Mouse (Mus musculus) skeletal muscle tissue, adult 2 months (tissue): ENCODE results near the gene Dchs1.
"Not testable (repeated sequence)": the region's sequence is repeated elsewhere in the genome, so short reads cannot be mapped to it uniquely, and the experiment has no call there.

Experiments used
- DNase-seq: peaks from one replicate; pipeline ENCODE4 v3.0.0-alpha.2; 2012; ENCODE audit warnings: low read depth, low spot score

The Dchs1 gene

DNA sequence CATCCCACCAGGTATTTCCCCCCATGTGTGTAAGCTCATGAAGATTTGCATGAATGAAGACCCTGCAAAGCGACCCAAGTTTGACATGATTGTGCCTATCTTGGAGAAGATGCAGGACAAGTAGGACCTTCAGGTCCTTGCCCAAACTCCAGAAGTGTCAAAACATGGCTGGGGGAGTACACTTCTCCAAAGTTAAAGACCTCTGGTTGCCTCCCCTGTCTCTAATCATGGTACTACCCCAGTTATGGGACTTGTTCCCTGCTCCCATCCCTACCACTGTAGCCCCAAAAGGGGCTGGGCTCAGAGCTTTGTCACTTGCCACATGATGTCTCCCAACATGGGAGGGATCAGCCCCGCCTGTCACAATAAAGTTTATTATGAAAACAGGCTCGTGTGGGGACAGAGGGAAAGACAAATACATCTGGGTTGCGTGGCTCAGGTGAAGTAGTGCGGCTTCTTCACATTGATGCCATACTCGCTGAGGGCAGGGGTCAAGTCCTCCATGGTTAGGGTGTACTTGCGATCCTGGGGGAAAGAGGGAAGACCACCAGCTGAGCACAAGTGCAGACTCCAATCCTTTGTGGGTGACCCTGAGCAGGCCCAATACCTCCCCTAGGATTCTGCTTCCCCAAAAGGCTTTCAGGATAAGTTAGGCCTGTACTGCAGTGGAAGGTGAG, 44.8 kb downstream of the Dchs1 start:
- DNase-seq, result not testable (repeated sequence)

DNA sequence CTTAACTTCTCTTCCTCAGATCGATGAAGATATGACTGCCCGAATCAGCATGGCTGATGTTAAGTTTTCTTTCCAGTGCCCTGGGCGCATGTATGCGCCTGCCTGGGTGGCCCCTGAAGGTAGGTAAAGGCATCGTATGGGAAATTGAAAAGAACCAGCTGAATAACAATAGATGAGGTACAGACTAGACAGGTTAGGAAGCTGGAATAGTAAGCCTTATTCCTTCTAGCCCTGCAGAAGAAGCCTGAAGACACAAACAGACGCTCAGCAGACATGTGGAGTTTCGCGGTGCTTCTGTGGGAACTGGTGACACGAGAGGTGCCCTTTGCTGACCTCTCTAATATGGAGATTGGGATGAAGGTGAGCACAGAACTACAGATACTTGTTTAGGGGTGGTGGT, 45.5 kb downstream of the Dchs1 start:
- no peak for DNase-seq

DNA sequence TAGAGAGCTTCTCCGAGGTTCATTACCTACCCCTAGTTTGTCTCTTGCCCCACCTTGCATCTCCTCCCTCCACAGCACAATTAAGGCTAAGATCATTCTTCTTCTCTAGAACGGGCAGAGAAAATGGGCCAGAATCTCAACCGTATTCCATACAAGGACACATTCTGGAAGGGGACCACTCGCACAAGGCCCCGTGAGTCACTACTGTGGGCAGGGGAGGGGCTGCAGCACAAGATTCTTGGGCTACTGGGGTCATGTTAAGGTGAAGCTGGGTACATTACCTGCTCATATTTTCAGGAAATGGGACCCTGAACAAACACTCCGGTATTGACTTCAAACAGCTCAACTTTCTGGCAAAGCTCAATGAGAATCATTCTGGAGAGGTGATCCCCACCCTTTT, 46.6 kb downstream of the Dchs1 start:
- DNase-seq, result no peak

DNA sequence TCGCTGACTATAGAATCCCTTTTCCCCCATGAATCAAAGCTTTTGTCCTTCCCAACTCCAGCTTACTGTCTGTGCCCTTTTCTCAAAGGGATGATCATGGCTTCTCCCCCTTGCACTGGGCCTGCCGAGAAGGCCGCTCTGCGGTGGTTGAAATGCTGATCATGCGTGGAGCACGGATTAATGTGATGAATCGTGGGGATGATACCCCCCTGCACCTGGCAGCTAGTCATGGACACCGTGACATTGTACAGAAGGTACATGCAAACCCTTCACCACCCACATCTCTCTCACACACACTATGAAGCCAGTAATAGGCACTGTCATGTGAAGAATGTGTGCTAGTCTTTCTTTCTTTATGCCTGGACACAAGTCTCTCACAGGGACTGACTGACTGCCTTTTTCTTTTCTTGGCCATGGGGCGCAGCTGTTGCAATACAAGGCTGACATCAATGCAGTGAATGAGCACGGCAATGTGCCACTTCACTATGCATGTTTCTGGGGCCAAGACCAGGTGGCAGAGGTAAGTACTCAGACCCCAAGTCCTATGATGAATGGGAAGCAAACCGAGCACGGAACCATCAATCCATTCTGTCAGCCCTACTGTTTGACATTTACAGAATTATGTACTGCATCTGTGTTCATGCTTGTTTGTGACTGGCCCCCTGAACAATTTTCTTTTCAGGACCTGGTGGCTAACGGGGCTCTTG, 47.2 kb downstream of the Dchs1 start:
- DNase-seq, result no peak

DNA sequence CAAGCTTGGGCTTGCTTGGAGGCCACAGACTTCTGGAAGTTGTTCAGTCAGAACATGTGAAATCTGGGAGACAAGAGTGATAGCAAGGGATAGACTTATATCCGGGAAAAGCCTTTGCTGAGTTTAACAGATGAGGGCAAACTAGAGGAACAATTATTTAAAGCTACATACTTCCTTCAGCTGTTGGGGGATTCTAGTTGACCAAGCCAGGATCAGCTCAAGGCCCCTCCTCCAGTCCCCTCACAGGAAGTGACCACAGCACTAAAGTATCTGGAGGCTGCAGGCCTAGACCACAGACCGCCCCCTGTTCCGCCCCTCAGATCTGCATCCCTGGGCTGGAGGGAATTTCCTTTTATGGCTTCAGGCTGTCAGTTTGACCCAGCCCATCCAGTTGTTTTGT, 48.5 kb downstream of the Dchs1 start:
- DNase-seq, result peak; percentile 69

DNA sequence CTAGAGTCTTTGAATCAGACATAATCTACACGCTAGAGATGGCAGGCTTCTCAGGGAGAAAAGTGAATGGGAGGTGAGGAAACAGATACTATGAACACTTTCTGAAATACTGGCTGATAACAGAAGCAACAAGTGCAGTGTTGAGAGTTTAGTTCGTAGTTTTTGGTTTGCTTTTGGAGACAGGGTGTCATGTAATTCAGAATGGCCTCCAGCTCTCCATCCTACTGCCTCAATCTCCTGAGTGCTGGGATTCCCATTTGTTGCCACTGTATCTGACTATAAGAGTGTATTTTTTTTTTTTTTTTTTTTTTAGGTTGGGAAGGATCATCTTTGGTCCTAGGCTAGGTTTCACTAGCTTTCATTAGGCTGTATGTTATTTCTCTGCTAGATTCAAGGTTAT, 49.2 kb downstream of the Dchs1 start:
- no peak for DNase-seq

DNA sequence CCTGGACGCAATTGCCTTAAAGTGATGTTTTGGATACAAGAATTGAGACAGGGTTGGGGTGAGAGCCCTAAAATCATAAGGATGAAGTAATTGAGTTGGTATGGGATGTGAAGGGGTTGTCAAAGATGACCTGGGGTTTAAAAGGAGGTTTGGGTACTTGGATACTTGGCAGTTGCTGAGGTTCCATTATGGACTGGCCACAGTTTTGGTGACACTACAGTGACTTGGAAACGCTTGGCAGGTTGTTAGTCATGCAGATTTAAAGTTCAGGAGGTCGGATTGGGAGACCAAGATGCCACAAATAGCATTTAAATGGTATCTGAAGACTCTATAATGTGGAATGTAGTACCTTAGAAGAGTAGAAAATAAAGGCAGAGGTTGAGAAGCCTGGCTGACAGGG, 49.8 kb downstream of the Dchs1 start:
- DNase-seq, result no peak

DNA sequence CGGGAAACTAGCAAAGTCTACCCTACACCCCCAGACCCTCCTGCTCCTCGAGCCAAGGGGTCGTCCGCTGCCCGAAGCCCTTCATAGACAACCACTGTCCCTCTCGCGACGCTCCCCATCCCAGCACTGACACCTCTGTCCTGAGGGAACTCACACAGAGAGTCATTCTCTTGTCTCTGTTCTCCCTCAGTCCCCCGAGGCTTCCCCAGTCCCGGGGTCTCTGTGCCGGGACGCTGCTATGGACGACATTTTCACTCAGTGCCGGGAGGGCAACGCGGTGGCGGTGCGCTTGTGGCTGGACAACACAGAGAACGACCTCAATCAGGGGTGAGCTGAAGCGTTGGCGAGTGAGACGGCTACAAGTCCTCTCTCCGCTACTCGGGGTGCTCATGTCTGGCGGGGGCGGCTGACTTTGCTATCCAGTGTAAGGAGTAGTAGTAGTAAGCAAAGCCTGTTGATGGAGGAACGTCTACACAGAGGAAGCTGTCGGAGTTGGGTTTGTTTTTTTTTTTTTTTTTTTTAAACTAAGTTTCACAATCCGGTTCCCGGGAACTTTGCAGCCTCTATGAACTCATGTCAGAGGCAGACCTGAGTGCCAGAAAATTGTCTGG, 50.4 kb downstream of the Dchs1 start, which contains the start of gene Rrp8:
TSS of gene Rrp8 (minus strand) at position 475 of the 611 bp plus-strand sequence.
- peak; percentile 31 for DNase-seq

DNA sequence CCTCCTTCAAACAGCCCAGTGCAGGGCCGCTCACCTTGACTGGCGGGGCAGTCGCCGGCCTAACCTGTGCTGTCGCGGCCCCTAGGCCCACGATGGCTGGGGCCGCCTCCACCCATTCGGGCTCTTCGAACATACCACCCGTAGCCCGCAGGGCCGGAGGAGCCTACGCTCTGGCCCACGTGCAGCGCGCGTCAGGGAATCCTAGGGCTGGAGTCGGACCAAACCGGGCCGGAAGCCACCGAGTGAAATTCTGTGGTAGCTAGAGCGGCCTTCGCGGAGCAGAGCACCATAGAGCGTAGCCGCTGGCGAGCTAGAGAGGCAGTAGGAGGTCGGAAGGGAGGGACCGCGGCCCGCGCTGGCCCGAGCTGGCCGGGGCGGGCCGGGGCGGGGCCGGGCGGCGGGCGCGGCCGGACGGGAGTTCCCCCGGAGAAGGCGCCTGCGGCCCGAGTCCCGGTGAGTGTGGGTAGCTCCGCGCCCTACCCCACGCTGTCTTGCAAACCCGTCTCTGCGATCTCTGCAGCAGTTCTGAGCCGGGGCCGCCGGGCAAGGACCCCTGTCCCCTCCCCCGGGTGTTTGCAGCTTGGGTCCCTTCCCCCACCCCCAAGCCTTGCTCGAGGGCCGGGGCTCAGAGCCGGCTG, 51.1 kb downstream of the Dchs1 start, which contains the start of gene Ilk:
TSS of gene Ilk (plus strand) at position 329 of the 638 bp plus-strand sequence.
- DNase-seq, result peak; percentile 94

DNA sequence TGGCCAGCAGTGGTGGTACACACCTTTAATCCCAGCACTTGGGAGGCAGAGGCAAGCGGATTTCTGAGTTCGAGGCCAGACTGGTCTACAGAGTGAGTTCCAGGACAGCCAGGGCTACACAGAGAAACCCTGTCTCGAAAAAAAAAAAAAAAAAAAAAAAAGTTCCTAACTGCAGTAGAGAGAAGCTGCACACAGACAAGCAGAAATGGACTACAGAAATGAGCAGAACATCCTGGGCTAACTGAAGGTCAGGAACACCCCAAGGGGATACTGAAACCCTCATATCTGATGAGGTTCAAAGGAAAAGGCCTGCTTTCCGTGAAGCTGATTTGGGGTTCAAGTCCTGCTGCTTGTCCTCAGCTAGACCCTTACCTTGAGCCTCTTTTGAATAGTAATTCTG, 52.0 kb downstream of the Dchs1 start:
- DNase-seq, result not testable (repeated sequence)

DNA sequence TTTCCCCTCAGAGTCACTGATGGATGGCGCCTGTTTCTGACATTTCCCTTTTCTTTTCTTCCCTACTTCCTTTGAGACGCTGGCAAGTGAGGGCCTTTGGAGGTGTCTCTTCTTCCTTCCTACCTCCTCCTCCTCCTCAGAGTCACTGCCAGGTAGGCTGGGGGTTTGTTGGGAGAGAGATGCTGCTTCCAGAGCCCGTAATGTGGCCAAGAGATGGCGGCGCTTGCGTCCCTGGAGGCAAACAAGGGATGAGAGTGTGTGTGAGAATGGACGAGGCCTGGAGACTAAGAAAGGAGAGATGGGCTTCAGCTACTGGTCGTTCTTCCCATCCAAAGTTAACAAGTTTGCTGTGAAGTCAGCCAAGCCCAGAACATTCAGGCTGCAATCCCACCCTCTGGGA, 52.6 kb downstream of the Dchs1 start:
- DNase-seq, result no peak

DNA sequence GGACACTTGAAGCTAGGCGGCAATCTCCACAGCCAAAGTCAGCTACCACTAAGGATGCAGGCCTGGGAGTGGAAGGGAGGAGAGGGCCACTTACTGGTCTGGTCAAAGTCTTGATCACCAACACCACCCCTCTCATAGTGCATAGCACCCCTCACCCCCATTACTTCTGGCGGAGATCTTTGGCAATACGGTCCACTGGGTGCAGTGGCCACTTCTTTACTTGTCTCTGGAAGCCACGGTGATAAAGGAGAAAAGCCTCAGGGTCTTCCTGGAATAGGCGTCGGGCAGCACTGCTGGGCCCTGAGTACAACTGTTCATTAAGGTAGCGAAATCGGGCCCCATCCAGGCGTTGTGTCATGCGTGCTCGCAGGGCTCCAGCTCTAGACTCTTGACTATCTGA, 53.6 kb downstream of the Dchs1 start:
- DNase-seq, result no peak

DNA sequence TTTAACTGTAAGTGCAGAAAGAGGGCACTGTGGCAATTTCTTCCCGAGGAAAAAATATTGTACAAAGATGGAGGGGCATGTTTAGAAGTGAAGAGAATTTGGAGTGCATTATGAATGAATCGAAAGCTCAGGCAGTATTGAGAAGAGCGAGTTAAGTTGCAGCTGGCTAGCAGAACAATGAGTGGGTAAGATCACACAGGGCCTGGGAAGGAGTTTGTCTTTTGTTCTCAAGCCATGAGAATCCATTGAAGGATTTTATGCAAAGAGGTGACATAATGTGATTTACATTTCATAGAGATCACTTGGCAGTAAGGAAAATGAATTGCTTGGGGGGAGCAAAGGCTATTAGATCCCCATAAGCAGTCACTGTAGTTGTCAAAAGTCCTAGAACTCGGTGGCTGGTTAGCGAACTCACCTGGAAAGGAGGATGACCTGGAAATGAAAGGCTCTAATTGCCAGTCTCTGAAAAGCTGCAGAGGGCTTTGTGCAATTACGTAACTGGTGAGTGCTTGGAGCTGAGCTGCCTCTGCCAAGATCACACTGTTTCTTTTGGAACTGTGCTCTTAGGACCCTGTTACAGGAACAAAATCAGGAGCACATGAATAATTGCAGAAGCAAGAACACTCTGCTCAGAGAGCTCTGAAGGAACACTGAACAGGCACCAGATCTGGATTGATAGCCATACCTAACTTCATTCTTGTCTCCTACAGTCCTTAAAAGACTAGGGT, 58.6 kb downstream of the Dchs1 start:
- DNase-seq, result peak; percentile 39

DNA sequence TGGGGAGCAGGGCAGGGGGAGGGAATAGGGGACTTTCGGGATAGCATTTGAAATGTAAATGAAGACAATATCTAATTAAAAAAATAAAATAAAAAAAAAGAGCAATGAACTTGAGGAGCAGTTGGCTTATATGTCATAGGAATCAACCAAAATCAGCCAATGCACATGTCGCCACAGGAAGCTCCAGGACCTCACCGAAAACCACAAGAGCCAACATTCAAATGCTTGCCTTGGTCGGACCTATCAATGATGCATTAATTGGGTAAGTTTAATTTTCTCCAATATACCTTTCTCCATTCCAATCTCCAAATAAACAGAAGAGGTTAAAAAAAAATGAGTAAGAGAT, 60.5 kb downstream of the Dchs1 start:
- DNase-seq, result no peak

DNA sequence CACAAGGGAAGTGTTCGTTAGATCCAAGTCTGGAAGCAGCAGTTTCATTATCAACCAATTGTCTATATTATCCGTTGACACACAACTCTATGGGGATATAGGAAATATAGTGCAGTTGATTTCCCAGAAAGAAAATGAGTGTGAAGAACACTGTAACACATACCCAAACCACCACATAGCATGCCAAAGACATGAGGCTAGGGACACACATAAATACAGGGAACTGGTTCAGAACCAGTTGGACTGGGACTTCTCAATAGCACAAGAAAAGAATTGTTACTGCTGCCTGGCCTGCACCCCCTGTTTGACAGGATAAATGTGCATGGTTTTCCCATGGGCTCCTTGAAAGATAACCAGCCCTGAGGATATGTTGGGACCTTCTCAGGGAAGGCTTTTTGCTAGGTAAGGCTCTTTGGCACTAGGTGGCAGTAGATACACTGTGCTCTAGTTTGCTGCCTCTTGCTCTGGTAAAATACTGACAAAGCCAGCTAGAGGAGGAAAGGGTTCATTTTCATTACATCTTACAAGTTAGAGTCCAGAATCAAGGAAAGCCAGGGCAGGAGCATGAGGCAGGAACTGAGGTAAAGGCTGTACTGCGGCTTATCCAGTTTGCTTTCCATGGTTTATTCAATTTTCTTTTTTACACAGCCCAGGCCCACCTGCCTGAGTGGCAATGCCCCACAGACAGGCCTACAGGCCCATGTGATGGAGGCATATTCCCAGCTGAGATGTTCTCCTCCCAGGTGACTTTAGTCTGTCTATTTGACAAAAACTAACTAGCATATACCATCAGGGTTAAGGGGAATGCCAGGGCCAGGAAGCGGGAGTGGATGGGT, 61.1 kb downstream of the Dchs1 start:
- peak; percentile 55 for DNase-seq

DNA sequence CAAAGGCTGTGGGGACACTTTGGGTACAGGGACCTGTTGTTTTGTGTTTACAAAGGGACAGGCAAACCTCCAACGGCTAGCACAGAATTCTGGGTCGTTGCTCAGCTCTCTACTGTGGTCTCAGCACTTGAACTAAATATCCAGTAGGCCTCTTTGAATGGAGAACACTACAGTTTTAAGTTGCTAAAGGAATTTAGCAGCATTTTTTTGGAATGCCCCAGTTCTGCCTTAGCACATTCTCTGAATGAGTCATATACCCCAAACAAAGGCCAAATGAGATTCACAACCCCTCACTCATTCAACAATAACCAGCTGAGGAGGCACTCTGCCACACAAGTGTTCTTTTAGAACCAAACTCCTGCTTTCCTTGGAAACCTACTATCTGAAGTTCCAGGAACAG, 65.5 kb downstream of the Dchs1 start:
- DNase-seq, result no peak

DNA sequence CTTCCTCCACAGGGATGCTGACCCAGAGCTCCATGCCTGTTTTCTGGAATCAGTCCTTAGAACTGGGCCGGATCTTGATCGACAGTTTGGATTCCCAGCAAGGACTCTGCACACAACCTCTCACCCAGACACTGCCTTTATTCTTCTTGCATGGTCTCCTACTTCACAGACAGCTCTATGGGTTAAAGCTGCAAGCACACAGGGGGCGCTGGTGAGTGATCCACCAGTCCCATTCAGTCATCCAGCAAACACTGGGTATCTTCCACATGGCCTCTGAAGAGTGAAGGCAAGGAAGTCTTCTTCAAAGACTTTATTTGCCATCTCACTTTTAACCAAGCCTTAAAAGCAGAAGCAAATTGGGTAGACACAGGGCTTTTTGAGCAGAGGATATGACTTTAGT, 72.1 kb downstream of the Dchs1 start:
- DNase-seq, result no peak

DNA sequence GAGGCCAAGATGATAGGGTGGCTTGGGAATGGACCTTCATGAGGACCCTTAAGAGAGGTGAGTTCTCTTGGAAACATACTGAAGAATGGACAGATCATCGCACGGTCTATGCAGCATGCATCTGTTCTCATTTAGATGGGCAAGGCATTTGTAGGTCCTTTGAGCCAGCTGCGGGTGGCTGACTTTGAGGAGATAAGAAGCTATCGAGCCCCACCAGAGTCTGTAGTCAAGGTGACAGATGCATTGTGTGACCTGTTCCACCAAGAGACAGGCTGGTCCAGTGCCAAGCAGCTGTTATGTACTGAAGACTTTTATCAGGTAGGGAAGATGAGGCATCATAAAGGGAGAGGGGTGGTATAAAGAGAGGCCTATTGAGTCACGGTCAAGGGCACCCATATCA, 78.7 kb downstream of the Dchs1 start:
- DNase-seq, result no peak

DNA sequence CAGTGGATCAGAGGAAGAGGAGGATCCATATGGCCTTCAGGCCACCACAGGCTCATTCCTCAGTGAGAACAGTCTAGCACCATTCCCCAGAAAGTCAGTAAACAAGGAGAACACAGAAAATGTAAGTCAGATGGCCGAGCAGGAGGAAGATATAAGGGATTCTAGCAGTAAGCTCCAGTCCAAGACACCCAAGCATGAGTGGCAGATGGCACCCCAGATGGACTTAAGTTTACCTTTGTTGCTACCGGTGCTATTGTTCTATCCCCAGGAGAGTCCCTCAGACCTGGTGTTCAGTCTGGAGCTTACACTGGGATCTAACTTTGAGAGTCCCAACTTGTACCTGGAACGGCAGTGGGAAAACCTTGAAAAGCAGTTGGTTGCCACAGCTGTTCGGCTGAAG, 83.6 kb downstream of the Dchs1 start:
- DNase-seq, result no peak

DNA sequence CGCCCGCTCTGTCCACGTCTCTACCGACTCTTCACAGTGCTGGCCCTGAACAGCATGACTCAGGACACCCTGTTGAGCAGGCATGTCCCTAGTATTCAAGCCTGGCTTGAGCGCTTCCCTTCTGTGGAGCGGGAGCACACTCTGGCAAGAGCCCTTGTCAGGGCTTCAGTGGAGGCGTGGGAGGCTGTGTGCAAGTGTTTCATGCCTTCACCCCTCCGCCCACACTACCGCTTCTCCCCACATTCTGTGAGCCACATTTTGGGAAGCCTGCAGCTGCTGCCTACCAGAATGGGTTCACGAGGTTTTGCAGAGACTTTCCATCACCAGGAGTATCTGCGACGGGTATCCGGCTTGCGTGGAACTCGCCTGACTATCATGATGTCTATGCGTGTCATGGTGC, 84.3 kb downstream of the Dchs1 start:
- DNase-seq, result no peak
